Mouse (Mus musculus) urinary bladder, adult 18-20 months (tissue): ENCODE measurements around the gene Tcf7l2.
A peak's percentile ranks its signal among the peaks of the same experiment; 100 is the strongest.

Experiments used
- DNase-seq, 2 experiments: peaks; one replicate each; pipeline ENCODE4 v3.0.0; 2022; ENCODE audit warnings: low spot score in 2 of 2, mixed read lengths in 2 of 2

Gene Tcf7l2

GRCm38 (mm10) chr19:55860009-55860743 lies 118.6 kb downstream of the Tcf7l2 start:
- no peak for DNase-seq

GRCm38 (mm10) chr19:55861746-55862145 lies 120.1 kb downstream of the Tcf7l2 start:
- DNase-seq: no peak

GRCm38 (mm10) chr19:55862559-55862958 lies 120.9 kb downstream of the Tcf7l2 start:
- no peak for DNase-seq

- no peak for DNase-seq
Observed at GRCm38 (mm10) chr19:55865049-55865448, 123.4 kb downstream of the Tcf7l2 start.

GRCm38 (mm10) chr19:55865774-55866578 lies 124.4 kb downstream of the Tcf7l2 start:
- DNase-seq: peak in 1 of 2 experiments; percentile 27

- no peak for DNase-seq
Observed at GRCm38 (mm10) chr19:55867255-55867654, 125.6 kb downstream of the Tcf7l2 start.

- no peak for DNase-seq
Observed at GRCm38 (mm10) chr19:55867905-55868304, 126.3 kb downstream of the Tcf7l2 start.

- DNase-seq: no peak
Observed at GRCm38 (mm10) chr19:55868597-55868996, 127.0 kb downstream of the Tcf7l2 start.

- peak in 1 of 2 experiments; percentile 39 for DNase-seq
Observed at GRCm38 (mm10) chr19:55870825-55871224, 129.2 kb downstream of the Tcf7l2 start.

- DNase-seq: no peak
Observed at GRCm38 (mm10) chr19:55871496-55871895, 129.9 kb downstream of the Tcf7l2 start.

- no peak for DNase-seq
Observed at GRCm38 (mm10) chr19:55873221-55873620, 131.6 kb downstream of the Tcf7l2 start.

- DNase-seq: peak in 1 of 2 experiments; percentile 71
Observed at GRCm38 (mm10) chr19:55876501-55876900, 134.9 kb downstream of the Tcf7l2 start.

- no peak for DNase-seq
Observed at GRCm38 (mm10) chr19:55877404-55877915, 135.8 kb downstream of the Tcf7l2 start.

GRCm38 (mm10) chr19:55880664-55881359 lies 139.2 kb downstream of the Tcf7l2 start:
- no peak for DNase-seq

- DNase-seq: no peak
Observed at GRCm38 (mm10) chr19:55886536-55886935, 144.9 kb downstream of the Tcf7l2 start.

GRCm38 (mm10) chr19:55891692-55892183 lies 150.1 kb downstream of the Tcf7l2 start:
- DNase-seq: no peak

GRCm38 (mm10) chr19:55893557-55893956 lies 151.9 kb downstream of the Tcf7l2 start:
- DNase-seq: no peak

- DNase-seq: no peak
Observed at GRCm38 (mm10) chr19:55894396-55894795, 152.8 kb downstream of the Tcf7l2 start.

- DNase-seq: peak; percentile 24 to 39
Observed at GRCm38 (mm10) chr19:55895317-55895716, 153.7 kb downstream of the Tcf7l2 start.

GRCm38 (mm10) chr19:55895807-55896420 lies 154.3 kb downstream of the Tcf7l2 start:
- DNase-seq: no peak

GRCm38 (mm10) chr19:55896629-55897028 lies 155.0 kb downstream of the Tcf7l2 start:
- DNase-seq: no peak
